Mouse (Mus musculus) heart, embryonic 11.5 days (tissue): Measurements from ENCODE around the gene Fam136a. TPM values are rescaled to one million over a fixed set of nuclear protein-coding genes. Genes with fewer than 3 reads are reported as not detected.
"Not testable (repeated sequence)": the region's sequence is repeated elsewhere in the genome, so short reads cannot be mapped to it uniquely, and the experiment has no call there.

Experiments used
- ATAC-seq: fragments of 200-750 bp; cut with Nextera tagmentation; replicated peaks from 2 replicates; pipeline ENCODE4 v1.8.0; 2017; ENCODE audit warnings: moderate library complexity; ENCODE audit not compliant: insufficient number of reproducible peaks, low FRiP score, low TSS enrichment
- H3K27ac ChIP-seq: fragments of 300-500 bp; sonication (generic); 2 replicates; pipeline ENCODE4 v1.5.1; 2014; ENCODE audit warnings: mild to moderate bottlenecking, low read depth, low read length
- H3K27me3 ChIP-seq: fragments of 300-500 bp; sonication (generic); 2 replicates; pipeline ENCODE4 v1.6.1; 2014; ENCODE audit warnings: mild to moderate bottlenecking, low read length, mixed read lengths; ENCODE audit not compliant: control insufficient read depth, insufficient read depth
- H3K36me3 ChIP-seq: fragments of 300-500 bp; sonication (generic); 2 replicates; pipeline ENCODE4 v1.6.1; 2014; ENCODE audit warnings: mild to moderate bottlenecking, low read length, moderate library complexity, mixed read lengths; ENCODE audit not compliant: control insufficient read depth, insufficient read depth
- H3K4me1 ChIP-seq: fragments of 300-500 bp; sonication (generic); 2 replicates; pipeline ENCODE4 v1.6.1; 2014; ENCODE audit warnings: low read length; ENCODE audit not compliant: control insufficient read depth, insufficient read depth
- H3K4me2 ChIP-seq: fragments of 300-500 bp; sonication (generic); 2 replicates; pipeline ENCODE4 v1.6.1; 2014; ENCODE audit warnings: mild to moderate bottlenecking, moderate library complexity
- H3K4me3 ChIP-seq: fragments of 300-500 bp; sonication (generic); 2 replicates; pipeline ENCODE4 v1.5.1; 2014; ENCODE audit warnings: low read depth, low read length
- H3K9ac ChIP-seq: fragments of 300-500 bp; sonication (generic); 2 replicates; pipeline ENCODE4 v1.6.1; 2014; ENCODE audit warnings: mild to moderate bottlenecking, low read depth, low read length, moderate library complexity
- H3K9me3 ChIP-seq: fragments of 300-500 bp; sonication (generic); replicated peaks from 2 replicates; pipeline ENCODE4 v1.6.1; 2016; ENCODE audit warnings: low read length; ENCODE audit not compliant: control insufficient read depth
- WGBS: fragments of 180-500 bp; shearing (Covaris S2); extraction: QIAGEN DNeasy Blood & Tissue Kit; methylation state at CpG from one replicate; pipeline ENCODE4 v1.1.7; 2014; ENCODE audit not compliant: insufficient replicate concordance; 5-methylcytosine and 5-hydroxymethylcytosine counted together
- polyA plus RNA-seq: library from polyadenylated mRNA; unstranded; fragments of >200 nt; fragmentation: Nextera tagmentation; extraction: Ambion mirVana; gene quantifications from 2 replicates; pipeline ENCODE4 v1.2.1, GENCODE M21; 2014

Fam136a gene
- polyA plus RNA-seq, 1 experiment from 2014 or later, result 127 TPM

DNA sequence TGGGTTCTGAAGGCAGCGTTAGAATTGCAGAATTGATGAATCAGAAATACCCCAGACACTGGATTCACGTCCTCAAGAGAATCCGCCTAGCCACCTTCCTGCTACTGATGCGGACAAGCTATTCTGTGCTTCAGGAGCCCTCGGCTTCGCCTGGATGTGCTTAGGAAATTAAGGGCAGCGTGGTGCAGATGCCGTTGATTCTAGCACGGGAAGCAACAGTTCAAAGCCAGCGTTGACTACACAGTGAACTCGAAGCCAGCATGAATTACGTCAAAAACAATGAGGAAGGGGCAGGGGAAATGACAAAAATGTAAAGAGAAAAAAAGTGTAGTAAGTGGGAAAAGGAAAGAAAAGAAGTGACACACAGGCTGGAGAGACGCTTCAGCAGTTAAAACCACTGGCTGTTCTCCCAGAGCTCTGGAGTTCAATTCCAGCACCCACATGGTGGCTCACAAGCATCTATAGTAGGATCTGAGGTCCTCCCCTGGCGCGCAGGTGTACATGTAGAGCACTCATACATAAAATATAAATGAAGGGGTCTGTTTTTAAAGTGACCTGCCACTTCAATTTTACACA lies 5.4 kb downstream of the Fam136a start, which contains the start of gene Snrpg:
Gene Snrpg, plus strand, starts transcription at position 541 of the 576 bp plus-strand sequence.
- Histone ChIP-seq H3K4me3 (peak within 1 kb of the TSS; percentile 65), H3K27ac (peak within 1 kb of the TSS; percentile 89), H3K9me3 (no peaks in the 10 kb centered on the region), H3K27me3 (no peaks in the 10 kb centered on the region), H3K4me2 (peak within 1 kb of the TSS; percentile 85), H3K9ac (peak within 1 kb of the TSS; percentile 91), H3K4me1 (peaks cover 23% of the 10 kb centered on the region), H3K36me3 (no peaks in the 10 kb centered on the region; the same call in 1 of the 2 replicates)
- 22% methylated on average over 15 of the region's 15 CpGs for whole genome bisulfite sequencing
- no peak for ATAC-seq

DNA sequence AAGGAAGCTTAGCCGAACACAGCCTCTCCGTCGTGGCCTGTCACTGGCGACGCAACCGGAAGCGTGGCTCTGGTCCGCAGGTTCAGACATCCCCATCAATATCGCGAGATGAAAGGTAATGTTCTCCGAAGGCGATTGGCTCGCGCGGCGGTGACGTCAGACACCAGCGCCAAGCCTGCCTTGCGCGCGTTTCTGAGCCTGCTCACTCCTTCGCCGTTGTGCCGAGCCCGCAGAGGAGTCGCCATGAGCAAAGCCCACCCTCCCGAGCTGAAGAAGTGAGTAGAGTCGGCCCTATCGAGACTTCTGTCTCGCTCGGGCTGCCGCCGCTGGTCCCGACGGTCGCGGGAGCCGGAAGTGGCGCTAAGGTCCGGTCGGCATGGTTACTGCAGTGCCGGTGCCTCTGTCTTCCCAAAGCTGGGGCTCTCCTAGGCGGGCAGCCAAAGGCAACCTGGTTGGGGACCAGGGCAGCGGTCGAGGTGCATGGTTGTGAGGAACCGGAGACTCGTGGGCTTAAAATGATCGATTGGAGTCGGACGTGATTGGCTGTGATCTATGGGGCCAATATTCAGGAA lies 6.0 kb downstream of the Fam136a start:
- Histone ChIP-seq H3K36me3 (peaks cover 3% of the 10 kb centered on the region), H3K4me3 (peak overlapping the region; percentile 65), H3K4me2 (peak overlapping the region; percentile 85), H3K27me3 (no peaks in the 10 kb centered on the region), H3K27ac (peak overlapping the region; percentile 89), H3K9ac (peak overlapping the region; percentile 91), H3K9me3 (no peaks in the 10 kb centered on the region), H3K4me1 (peaks cover 19% of the 10 kb centered on the region)
- peak; percentile 95 for ATAC-seq
- WGBS, result under 1% methylated on average over 50 of the region's 50 CpGs

DNA sequence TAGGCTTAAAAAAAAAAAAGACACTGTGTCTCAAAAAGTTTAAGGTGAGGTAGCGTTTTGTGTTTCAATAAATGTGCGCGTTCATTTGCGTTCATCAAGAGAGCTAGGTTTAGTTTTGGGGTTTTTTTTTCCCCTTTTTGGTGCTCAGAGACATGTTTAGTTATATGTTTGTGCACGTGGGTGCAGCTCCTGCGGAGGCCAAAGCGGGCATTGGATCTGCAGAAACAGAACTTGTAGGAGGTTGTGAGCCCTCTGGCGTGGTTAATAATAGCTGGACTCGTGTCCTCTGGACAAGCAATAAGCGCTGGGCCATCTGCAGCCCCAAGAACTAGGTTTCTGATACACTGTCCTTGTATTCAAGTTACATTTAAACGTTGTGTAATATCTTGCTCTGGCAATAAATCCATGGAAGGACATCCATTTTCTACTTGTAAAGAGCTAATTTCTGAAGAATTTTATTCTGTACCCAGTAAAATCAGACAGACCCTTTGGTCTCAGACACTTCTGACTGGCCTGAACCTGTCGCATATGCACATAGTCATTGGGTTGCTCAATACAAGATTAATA lies 6.6 kb downstream of the Fam136a start:
- Histone ChIP-seq H3K9me3 (no peaks in the 10 kb centered on the region), H3K27me3 (no peaks in the 10 kb centered on the region), H3K27ac (peak overlapping the region; percentile 89; the same call in 1 of the 2 replicates), H3K4me1 (peaks cover 13% of the 10 kb centered on the region; the same call in 1 of the 2 replicates), H3K36me3 (peaks cover 6% of the 10 kb centered on the region), H3K9ac (peak overlapping the region; percentile 91), H3K4me3 (peak overlapping the region; percentile 65), H3K4me2 (peak overlapping the region; percentile 85)
- WGBS, result 4% methylated on average over 12 of the region's 12 CpGs
- ATAC-seq, result no peak

DNA sequence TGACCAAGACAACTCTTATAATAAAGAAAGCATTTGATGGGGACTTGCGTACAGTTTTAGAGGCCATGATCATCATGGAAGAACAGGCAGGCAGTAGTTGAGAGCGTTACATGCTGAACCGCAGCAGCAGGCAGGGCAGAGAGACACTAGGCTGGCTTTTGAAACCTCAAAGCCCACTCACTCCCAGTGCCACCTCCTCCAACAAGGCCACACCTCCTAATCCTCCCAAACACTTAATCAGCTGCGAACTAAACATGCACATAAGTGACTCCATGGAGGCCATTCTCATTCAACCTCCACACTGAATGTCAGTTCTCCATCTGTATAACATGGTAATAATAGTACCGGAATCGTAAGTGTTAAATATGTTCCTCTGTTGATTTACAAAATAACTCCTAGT lies 8.1 kb downstream of the Fam136a start:
- peaks cover 18% of the 10 kb centered on the region for H3K36me3 ChIP-seq
- H3K9me3 ChIP-seq, result no peaks in the 10 kb centered on the region
- no peak overlapping the region for H3K9ac ChIP-seq
- 94% methylated on average over 6 of the region's 6 CpGs for WGBS
- no peak overlapping the region for H3K27ac ChIP-seq
- no peaks in the 10 kb centered on the region for H3K27me3 ChIP-seq
- no peak for ATAC-seq
- no peak overlapping the region for H3K4me3 ChIP-seq
- 0 out of 2 replicates have a peak, but pooled peaks cover 12% of the 10 kb centered on the region for H3K4me1 ChIP-seq
- no peak overlapping the region for H3K4me2 ChIP-seq

DNA sequence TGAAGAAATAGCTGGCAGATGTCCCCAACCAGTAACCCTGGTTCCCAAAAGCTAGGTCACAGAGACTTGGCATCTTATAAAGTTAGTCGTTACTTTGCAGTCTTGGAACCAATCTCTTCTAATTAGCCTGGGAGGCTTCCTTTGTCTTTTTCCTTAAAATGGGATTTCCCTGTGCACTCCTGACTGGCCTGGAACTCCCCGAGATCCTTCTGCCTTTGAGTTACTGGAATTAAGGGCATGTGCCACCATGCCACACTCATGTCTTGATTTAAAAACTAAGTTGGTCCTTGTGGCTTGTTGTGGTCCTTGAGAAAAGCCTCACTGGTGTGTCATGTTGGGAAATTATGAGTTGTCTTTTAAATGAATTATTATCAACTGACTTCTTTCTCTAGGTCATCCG lies 12.9 kb downstream of the Fam136a start:
- no peak for ATAC-seq
- no peaks in the 10 kb centered on the region for H3K4me1 ChIP-seq
- no peaks in the 10 kb centered on the region for H3K9me3 ChIP-seq
- H3K27ac ChIP-seq, result no peak overlapping the region
- no peak overlapping the region for H3K4me3 ChIP-seq
- H3K36me3 ChIP-seq, result peaks cover 21% of the 10 kb centered on the region
- no peaks in the 10 kb centered on the region for H3K27me3 ChIP-seq
- H3K4me2 ChIP-seq, result no peak overlapping the region
- WGBS, result 88% methylated on average over 3 of the region's 3 CpGs
- H3K9ac ChIP-seq, result no peak overlapping the region

DNA sequence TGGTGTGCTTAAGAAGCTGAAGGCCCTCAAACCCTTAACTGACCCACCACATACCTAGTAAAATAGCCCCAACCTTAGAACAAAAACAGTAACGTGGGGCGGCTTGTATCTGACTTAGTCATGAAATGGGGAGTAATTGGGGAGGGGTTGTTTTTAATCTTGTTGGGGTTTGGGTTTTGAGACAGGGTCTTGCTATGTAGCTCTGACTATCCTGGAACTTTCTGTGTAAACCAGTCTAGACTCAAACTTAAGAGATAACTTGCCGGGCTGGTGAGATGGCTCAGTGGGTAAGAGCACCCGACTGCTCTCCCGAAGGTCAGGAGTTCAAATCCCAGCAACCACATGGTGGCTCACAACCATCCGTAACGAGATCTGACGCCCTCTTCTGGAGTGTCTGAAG lies 14.7 kb downstream of the Fam136a start:
- not testable (repeated sequence) for H3K9me3 ChIP-seq, H3K4me3 ChIP-seq, H3K27ac ChIP-seq, H3K4me1 ChIP-seq, H3K4me2 ChIP-seq, H3K9ac ChIP-seq, H3K27me3 ChIP-seq, ATAC-seq
- WGBS, result 78% methylated on average over 6 of the region's 8 CpGs
- H3K36me3 ChIP-seq, result peaks cover 21% of the 10 kb centered on the region

DNA sequence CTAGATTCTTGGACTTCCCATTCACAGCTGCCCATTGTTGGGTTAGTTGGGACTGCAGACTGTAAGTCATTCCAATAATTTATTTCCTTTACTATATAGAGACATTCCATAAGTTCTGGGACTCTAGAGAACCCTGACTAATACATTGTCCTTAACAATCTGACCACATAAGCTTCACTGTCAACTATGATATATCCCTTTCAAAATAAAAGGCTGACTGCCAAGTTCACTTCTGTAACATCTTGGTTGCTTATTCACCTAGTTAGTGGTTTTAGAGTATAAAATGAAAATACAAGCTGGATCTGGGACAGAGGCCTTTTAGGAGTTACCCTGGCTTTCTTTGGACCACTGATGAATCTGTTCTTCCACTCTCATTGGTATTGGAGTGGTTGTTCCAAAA lies 17.1 kb downstream of the Fam136a start:
- ATAC-seq, result no peak
- Histone ChIP-seq H3K9me3 (no peaks in the 10 kb centered on the region), H3K4me2 (no peak overlapping the region), H3K27ac (no peak overlapping the region), H3K36me3 (peaks cover 12% of the 10 kb centered on the region), H3K27me3 (no peaks in the 10 kb centered on the region), H3K4me1 (no peaks in the 10 kb centered on the region), H3K4me3 (no peak overlapping the region), H3K9ac (no peak overlapping the region)

DNA sequence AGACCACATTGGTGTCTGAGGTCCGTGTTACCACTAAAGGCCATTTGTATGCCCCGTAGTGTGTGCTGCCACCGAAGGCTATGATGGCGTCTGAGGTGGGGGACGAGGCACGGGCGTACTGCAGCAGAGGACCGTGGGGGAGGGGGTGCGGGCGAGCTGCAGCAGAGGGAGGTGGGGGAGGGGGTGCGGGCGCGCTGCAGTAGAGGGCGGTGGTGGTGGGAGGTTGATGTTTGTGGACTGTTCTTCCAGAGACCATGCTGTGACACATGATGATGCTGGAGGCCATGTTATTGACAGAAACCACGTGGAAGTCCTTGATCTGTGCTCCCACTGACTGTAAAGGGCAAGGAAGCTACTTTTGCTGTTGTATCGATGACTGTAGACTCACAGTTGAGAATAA lies 17.9 kb downstream of the Fam136a start:
- no peaks in the 10 kb centered on the region for H3K9me3 ChIP-seq
- H3K27me3 ChIP-seq, result no peaks in the 10 kb centered on the region
- H3K4me3 ChIP-seq, result no peak overlapping the region
- H3K27ac ChIP-seq, result no peak overlapping the region
- H3K4me2 ChIP-seq, result no peak overlapping the region
- no peaks in the 10 kb centered on the region for H3K4me1 ChIP-seq
- H3K9ac ChIP-seq, result no peak overlapping the region
- ATAC-seq, result no peak
- 37% methylated on average over 16 of the region's 16 CpGs for WGBS
- H3K36me3 ChIP-seq, result peaks cover 7% of the 10 kb centered on the region

DNA sequence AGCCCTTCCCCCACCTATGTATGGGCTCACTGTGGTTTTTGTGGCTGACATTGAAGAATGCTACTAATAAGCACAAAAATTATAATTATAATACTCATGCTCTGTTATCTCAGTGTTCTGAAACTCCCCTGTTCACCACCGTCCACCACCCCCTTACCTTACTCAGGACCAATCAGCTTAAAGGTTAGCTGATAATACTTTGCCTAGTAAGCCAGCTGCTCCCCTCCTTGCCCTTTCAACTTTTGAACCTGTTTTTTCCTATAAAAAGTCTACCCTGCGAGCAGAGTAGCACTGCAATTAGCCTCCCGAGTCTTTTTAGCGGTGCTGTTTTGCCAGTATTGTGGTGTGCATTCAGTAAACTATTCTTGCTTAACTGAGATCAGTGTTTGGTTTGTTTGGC lies 19.2 kb downstream of the Fam136a start:
- Histone ChIP-seq H3K9me3 (no peaks in the 10 kb centered on the region), H3K4me3 (no peak overlapping the region), H3K4me1 (no peaks in the 10 kb centered on the region), H3K27ac (no peak overlapping the region), H3K36me3 (peaks cover 8% of the 10 kb centered on the region), H3K9ac (no peak overlapping the region), H3K4me2 (no peak overlapping the region), H3K27me3 (no peaks in the 10 kb centered on the region)
- ATAC-seq, result no peak
- 62% methylated on average over 4 of the region's 4 CpGs for WGBS
